Mouse (Mus musculus): Measurements from ENCODE around the gene Smim24. TPM values are rescaled to one million over a fixed set of nuclear protein-coding genes. Genes with fewer than 3 reads are reported as not detected.
A peak's percentile ranks its signal among the peaks of the same experiment; 100 is the strongest.

Gene Smim24
- polyA plus RNA-seq, 1 experiment from 2014 or later = 2.9 TPM

DNA sequence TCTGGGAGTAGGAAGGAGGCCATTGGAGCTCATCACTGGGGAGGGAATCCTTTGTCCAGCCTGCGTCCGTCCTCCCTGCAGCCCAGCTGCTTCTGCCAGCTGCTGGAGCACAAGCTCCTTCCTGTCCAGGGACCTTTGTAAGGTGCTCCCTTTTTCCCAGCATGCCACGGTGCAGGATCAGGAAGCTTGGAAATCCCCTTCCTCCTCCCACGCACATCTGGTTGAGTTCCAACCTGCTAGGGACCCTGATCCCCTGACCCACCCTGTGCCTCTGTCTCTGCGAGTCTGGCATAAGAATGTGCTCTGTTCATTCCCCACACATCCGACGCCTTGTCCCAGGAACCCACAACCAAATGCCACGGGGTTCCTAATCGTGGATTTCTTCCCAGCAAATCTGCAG is 18.1 kb downstream of the Smim24 start:
- H3K27ac ChIP-seq (ENCODE audit: poor library complexity, severe bottlenecking) = peak overlapping the region; percentile 92
- H3K27me3 ChIP-seq (replicated peaks) = no peaks in the 10 kb centered on the region
- 66% methylated on average over 9 of the region's 9 CpGs for WGBS
- H3K9me3 ChIP-seq (replicated peaks) = no peaks in the 10 kb centered on the region
- peaks cover 24% of the 10 kb centered on the region; the same call in 1 of the 2 replicates for H3K36me3 ChIP-seq
- H3K9ac ChIP-seq = no peak overlapping the region
- peaks cover 100% of the 10 kb centered on the region for H3K4me1 ChIP-seq (replicated peaks)
- ATAC-seq (ENCODE audit: insufficient number of reproducible peaks, low FRiP score) = no peak
- peak overlapping the region; percentile 37; the same call in 1 of the 2 replicates for H3K4me2 ChIP-seq
- no peak overlapping the region for H3K4me3 ChIP-seq

DNA sequence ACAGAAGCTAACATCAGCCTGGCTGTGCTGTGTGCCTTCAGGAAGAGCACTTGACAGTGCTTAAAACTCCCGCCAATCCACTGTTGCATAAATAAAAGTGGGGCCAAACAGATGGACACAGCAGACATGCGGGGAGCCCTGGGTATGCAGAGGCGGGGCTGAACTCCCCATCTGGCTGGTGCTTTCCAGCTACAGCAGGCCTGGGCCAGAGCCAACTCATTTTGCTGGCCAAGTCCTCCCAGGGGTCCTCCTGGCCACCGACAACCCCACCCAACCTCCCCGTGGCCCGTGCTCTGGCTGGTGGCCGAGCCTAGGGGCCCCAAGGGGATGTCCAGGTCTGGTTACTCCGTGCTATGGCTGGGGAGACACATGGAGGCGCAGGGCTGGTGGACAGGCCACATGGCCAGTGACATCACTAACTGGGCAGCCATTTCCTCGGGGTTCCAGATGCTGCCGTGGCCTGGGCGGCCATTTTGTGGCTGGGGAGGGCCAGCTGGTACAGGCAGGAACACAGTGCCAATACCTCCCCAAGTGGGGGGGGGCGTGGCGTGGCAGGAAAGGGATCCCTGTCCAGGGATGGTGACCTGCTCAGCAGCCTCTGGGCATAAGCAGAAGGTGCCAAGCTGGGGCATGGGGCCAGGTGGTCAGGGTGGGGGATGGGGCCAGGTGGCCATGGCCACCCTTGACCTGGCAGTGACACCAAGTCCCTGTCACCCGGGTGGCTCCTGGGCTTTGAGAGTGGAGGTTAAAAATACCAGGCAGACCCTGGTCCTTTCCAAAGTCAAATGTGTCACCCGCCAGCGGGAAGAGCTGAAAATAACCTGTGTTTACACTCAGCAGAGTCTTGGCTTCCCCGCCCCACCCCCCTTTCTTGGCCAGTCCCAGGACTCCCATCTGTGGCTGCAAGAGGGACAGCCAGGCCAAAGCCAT is 18.9 kb downstream of the Smim24 start:
- peaks cover 17% of the 10 kb centered on the region; the same call in 1 of the 2 replicates for H3K36me3 ChIP-seq
- WGBS = 47% methylated on average over 18 of the region's 18 CpGs
- ATAC-seq (ENCODE audit: insufficient number of reproducible peaks, low FRiP score) = no peak
- H3K4me1 ChIP-seq (replicated peaks) = peaks cover 100% of the 10 kb centered on the region
- H3K4me3 ChIP-seq = no peak overlapping the region
- H3K9ac ChIP-seq = peak overlapping the region; percentile 49
- no peaks in the 10 kb centered on the region for H3K9me3 ChIP-seq (replicated peaks)
- H3K4me2 ChIP-seq = peak overlapping the region; percentile 12; the same call in 1 of the 2 replicates
- H3K27ac ChIP-seq (ENCODE audit: poor library complexity, severe bottlenecking) = peak overlapping the region; percentile 92
- H3K27me3 ChIP-seq (replicated peaks) = no peaks in the 10 kb centered on the region

DNA sequence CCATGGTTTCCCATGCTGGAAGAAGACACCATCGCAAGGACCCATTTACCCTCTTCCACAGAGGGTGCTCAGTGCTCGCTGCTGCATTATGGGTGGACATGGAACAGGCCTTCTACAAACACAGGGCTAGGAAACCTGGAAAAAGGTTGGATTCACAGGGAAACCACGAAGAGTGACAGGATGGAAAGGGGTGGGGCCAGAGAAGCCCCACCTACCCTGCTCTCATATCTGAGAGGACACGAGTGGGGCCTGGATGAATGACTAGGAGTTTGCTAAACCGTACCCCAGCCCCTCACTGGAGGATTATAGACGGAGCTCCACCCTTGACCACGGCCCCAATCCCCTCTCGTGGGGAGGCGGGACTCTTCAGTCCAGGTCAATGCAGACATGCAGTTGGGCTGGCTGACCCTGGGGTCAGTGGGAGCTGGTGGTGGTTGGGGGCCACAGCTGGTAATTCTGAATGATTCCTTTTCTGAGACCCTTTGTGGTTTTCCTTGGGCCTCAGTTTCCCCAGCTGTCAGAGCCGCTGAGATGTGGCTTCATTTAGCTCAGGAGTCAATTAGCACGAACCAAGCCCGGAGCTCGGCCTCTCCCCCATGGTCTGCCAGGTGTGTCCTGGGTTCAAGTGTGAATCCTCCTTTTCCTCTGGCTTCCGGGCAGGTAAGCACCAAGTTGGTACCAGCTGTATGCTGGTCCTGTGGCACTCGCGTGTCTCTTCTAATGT is 19.9 kb downstream of the Smim24 start:
- no peaks in the 10 kb centered on the region for H3K27me3 ChIP-seq (replicated peaks)
- WGBS = 70% methylated on average over 16 of the region's 16 CpGs
- ATAC-seq (ENCODE audit: insufficient number of reproducible peaks, low FRiP score) = no peak
- peak overlapping the region; percentile 28 for H3K9ac ChIP-seq
- peaks cover 100% of the 10 kb centered on the region for H3K4me1 ChIP-seq (replicated peaks)
- H3K36me3 ChIP-seq = peaks cover 16% of the 10 kb centered on the region; the same call in 1 of the 2 replicates
- H3K4me3 ChIP-seq = no peak overlapping the region
- H3K4me2 ChIP-seq = peak overlapping the region; percentile 12; the same call in 1 of the 2 replicates
- peak overlapping the region; percentile 92 for H3K27ac ChIP-seq (ENCODE audit: poor library complexity, severe bottlenecking)
- no peaks in the 10 kb centered on the region for H3K9me3 ChIP-seq (replicated peaks)

DNA sequence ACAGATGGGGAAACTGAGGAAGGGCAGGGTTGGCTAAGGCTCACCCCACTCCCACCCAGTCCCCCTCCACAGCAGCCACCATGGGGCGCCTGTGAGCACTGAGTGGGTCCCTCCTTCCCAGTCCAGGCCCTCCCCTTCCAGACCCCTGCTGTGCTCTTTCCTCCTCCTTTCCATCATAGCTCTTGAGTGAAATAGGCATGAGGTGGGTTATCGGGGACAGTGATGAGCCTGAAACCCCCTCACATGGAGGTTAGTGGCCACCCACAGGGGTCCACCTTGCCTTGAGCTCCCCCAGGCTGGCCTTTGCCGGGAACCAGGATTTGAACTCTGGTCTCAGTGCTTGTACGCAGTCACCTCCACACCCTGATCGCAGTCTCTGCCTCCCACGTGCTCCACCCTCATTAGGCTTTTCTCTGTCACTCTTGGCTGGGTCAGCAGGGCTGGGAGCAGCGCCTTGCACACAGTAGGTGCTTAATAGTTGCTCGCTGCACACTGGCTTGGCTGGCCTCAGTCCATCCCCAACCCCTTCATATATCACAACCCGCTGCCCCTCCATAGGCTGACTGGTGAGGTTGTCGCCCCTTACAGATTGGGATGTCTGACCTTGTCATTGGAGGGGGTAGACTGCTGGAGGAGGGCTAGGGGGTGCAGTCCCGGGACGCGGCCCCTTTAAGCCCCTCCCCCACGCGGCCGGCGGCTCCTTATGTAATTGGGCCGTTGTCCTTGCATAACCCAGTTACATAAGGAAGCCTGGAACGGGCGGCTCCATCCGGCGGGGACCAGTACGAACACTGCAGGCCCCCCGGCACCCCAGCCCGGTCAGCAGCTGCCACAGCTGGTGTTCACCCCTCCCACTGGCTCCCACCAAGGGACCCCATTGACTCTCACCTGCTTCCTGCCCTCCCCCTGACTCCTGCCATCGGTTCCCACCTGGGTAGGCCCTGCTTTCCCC is 20.7 kb downstream of the Smim24 start:
- Histone ChIP-seq H3K9ac (peak overlapping the region; percentile 54), H3K27me3 (replicated peaks) (no peaks in the 10 kb centered on the region), H3K27ac (ENCODE audit: poor library complexity, severe bottlenecking) (peak overlapping the region; percentile 92), H3K9me3 (replicated peaks) (no peaks in the 10 kb centered on the region), H3K4me3 (no peak overlapping the region), H3K4me1 (replicated peaks) (peaks cover 100% of the 10 kb centered on the region), H3K4me2 (peak overlapping the region; percentile 51), H3K36me3 (peaks cover 10% of the 10 kb centered on the region; the same call in 1 of the 2 replicates)
- no peak for ATAC-seq (ENCODE audit: insufficient number of reproducible peaks, low FRiP score)
- WGBS = 31% methylated on average over 26 of the region's 26 CpGs

DNA sequence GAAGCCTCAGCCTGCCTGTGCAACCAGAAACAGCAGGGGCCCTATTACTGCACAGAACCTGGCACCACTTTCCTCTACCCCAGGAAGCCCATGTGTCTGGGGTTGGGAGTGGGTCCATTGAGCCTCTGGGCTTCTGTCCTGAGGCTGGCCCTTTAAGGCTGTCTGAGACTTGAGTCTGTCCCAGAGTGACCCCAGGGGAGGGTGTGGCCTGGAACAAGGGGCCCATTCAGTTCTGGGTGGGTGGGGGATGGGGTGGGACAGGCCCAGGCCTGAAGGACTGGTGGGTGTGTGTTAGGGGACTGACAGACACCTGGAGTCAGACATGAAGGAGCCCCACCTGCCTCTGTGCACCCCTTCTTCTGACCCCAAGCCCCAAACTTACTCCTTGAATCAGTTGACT is 21.8 kb downstream of the Smim24 start:
- Histone ChIP-seq H3K4me1 (replicated peaks) (peaks cover 98% of the 10 kb centered on the region), H3K36me3 (peaks cover 18% of the 10 kb centered on the region), H3K4me2 (no peak overlapping the region; the same call in 1 of the 2 replicates), H3K27me3 (replicated peaks) (no peaks in the 10 kb centered on the region), H3K9ac (peak overlapping the region; percentile 54; the same call in 1 of the 2 replicates), H3K27ac (ENCODE audit: poor library complexity, severe bottlenecking) (peak overlapping the region; percentile 92), H3K4me3 (no peak overlapping the region), H3K9me3 (replicated peaks) (no peaks in the 10 kb centered on the region)
- ATAC-seq (ENCODE audit: insufficient number of reproducible peaks, low FRiP score) = no peak

DNA sequence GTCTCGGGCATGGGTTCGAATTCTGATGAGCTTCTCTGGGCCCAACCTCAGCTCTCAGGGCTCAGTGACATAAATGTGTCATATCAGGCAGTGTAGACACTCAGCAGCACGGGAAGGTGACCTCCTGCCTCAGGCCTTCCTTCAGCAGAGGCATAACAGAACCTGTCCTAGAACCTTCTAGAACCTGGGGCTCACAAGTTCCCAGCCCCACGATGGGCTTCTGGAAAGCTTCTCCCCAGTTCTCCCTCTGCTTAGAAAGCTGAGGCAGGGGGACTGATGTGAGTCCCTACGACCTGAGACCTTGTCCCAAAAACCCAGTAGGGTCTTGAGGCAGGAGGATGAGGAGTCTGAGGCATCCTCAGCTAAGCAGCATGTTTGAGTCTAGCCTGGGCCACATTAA is 22.3 kb downstream of the Smim24 start:
- Histone ChIP-seq H3K9ac (0 out of 2 replicates have a peak overlapping the region, but pooled peaks have one; percentile 54), H3K27ac (ENCODE audit: poor library complexity, severe bottlenecking) (no peak overlapping the region; the same call in 1 of the 2 replicates), H3K27me3 (replicated peaks) (no peaks in the 10 kb centered on the region), H3K4me2 (no peak overlapping the region), H3K4me1 (replicated peaks) (peaks cover 93% of the 10 kb centered on the region), H3K4me3 (no peak overlapping the region), H3K36me3 (peaks cover 23% of the 10 kb centered on the region), H3K9me3 (replicated peaks) (no peaks in the 10 kb centered on the region)
- no peak for ATAC-seq (ENCODE audit: insufficient number of reproducible peaks, low FRiP score)
- WGBS = 76% methylated on average over 5 of the region's 5 CpGs

DNA sequence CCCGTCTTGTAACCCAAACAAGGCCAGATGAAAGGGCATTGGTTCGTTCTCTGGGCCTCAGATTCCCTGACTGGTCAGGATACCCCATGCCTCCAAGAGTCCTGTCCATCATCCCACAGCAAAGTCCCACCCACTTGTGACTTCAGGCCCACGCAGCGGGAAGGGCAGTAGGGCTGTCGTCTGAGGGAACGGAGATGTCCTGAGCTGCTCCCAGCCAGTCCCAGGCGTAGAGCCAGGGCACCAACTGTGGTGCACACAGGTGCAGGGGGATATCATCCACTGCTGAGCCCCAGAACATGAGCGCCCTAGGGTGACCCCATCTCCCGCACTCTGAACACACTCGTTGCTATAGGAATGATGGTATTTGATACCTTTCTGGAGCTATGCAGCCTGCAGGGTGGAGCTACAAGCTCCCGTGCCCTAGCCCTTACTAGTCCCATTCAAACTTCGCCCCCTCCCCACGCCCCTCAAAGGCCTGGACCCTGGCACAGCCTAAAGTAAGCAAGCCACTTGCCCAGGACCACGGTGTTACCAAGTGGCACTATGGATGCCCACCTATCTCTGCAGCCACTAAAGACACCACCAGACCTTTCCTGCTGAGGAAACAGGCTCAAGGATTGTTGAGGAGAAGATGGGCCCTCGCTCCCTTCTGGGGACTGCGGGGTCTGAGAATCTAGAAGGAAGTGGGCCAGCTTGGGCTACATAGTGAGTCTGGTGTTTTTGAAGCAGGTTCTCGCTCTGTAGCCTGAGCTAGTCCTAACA is 22.9 kb downstream of the Smim24 start:
- H3K27ac ChIP-seq (ENCODE audit: poor library complexity, severe bottlenecking) = no peak overlapping the region
- no peaks in the 10 kb centered on the region for H3K9me3 ChIP-seq (replicated peaks)
- peaks cover 87% of the 10 kb centered on the region for H3K4me1 ChIP-seq (replicated peaks)
- no peaks in the 10 kb centered on the region for H3K27me3 ChIP-seq (replicated peaks)
- 66% methylated on average over 17 of the region's 17 CpGs for WGBS
- H3K9ac ChIP-seq = 0 out of 2 replicates have a peak overlapping the region, but pooled peaks have one; percentile 37
- peaks cover 28% of the 10 kb centered on the region for H3K36me3 ChIP-seq
- no peak overlapping the region for H3K4me3 ChIP-seq
- no peak for ATAC-seq (ENCODE audit: insufficient number of reproducible peaks, low FRiP score)
- H3K4me2 ChIP-seq = no peak overlapping the region

DNA sequence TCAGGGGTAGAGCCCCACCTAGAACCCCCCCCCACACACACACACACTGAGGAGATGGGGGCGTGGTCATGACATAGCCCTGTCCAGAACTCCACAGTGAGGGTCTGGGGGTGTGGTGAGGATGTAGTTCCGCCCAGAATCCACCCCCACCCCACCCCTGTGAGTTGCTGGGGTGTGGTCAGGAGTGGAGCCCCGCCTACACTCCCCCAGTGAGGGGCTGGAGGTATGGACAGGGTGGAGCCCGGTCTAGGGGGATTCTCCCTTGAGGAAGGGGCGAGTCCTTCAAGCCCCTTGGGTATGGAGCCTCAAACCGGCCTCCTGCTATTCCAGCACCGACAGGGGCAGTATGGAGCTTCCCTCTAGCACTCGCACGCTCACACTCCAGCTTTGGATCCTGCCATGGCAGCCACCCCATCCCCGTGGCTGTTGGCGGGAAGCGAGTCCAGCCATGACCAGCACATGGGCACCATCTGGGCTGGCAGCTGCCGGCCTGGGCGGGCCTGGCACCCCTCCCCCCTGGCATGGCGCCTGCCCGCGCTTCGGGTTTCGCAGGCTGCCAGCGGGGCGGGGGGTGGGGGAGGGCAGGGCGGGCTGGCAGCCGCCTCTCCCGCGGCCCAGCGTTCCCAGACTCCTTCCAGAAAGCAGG is 23.9 kb downstream of the Smim24 start:
- Histone ChIP-seq H3K36me3 (peaks cover 29% of the 10 kb centered on the region), H3K9me3 (replicated peaks) (no peaks in the 10 kb centered on the region), H3K9ac (peak overlapping the region; percentile 60), H3K27me3 (replicated peaks) (no peaks in the 10 kb centered on the region), H3K27ac (ENCODE audit: poor library complexity, severe bottlenecking) (peak overlapping the region; percentile 41; the same call in 1 of the 2 replicates), H3K4me2 (peak overlapping the region; percentile 79), H3K4me3 (peak overlapping the region; percentile 41), H3K4me1 (replicated peaks) (peaks cover 79% of the 10 kb centered on the region)
- WGBS = 1% methylated on average over 21 of the region's 26 CpGs
- peak; percentile 51 for ATAC-seq (ENCODE audit: insufficient number of reproducible peaks, low FRiP score)

DNA sequence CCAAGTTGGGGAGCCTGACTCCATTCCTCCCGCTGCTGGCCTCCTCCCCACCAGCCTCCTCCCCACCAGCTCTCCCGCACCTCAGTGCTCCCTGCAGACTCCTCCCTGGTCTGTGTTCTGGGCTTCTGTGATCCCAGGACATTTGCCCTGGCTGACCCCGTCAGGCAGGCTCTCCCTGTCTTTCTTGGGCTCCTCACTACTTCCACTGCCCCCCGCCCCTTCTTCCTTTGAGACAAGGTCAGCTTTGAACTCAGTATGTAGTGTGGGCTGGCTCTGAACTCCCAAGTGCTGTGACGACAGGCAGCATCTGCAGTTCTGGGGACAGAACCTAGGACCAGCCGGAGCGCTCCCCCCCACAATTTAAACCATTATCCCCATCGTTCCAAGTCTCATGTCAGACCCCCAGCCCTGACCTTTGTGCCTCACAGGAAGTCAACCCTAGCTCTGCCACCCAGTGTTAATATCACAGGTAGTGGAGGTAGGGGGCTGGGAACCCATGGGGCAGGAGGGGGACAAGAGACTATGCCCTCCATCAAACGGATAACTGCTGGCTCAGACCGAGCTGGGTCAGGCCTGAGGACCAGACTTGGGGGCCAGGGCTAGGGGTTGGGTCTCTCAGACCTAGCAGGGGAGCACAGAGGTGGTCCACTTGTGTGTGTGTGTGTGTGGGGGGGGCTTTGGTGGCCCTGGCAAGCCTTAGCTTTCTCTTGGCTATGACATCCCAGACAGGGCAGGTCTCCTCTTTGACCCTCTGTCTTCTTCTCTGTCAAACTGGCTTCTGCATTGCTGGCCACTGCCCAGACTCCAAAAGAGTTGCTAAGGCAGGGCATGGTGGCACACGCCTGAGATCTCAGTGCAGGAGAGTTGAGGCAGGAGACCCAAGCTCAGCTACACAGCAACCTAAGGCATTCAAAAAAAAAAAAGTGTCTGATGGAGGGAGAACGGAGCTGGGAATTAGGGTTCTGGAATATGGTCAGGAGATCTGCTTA is 24.7 kb downstream of the Smim24 start:
- peak overlapping the region; percentile 41; the same call in 1 of the 2 replicates for H3K27ac ChIP-seq (ENCODE audit: poor library complexity, severe bottlenecking)
- WGBS = 47% methylated on average over 12 of the region's 12 CpGs
- peaks cover 29% of the 10 kb centered on the region for H3K36me3 ChIP-seq
- H3K27me3 ChIP-seq (replicated peaks) = no peaks in the 10 kb centered on the region
- ATAC-seq (ENCODE audit: insufficient number of reproducible peaks, low FRiP score) = no peak
- peak overlapping the region; percentile 60 for H3K9ac ChIP-seq
- H3K4me1 ChIP-seq (replicated peaks) = peaks cover 78% of the 10 kb centered on the region
- no peaks in the 10 kb centered on the region for H3K9me3 ChIP-seq (replicated peaks)
- H3K4me3 ChIP-seq = peak overlapping the region; percentile 41
- H3K4me2 ChIP-seq = peak overlapping the region; percentile 79

All from heart, embryonic 12.5 days (tissue).